Mouse (Mus musculus) CD8-positive naive resting alpha-beta T cell, adult 2 months (primary cell): Measurements from ENCODE around the gene Crybb1.

Experiments
- DNase-seq, 2 experiments: peaks; one replicate each; pipeline ENCODE4 v3.0.0; 2022; ENCODE audit warnings: low read depth in 2 of 2, low spot score in 2 of 2

The Crybb1 gene

DNA sequence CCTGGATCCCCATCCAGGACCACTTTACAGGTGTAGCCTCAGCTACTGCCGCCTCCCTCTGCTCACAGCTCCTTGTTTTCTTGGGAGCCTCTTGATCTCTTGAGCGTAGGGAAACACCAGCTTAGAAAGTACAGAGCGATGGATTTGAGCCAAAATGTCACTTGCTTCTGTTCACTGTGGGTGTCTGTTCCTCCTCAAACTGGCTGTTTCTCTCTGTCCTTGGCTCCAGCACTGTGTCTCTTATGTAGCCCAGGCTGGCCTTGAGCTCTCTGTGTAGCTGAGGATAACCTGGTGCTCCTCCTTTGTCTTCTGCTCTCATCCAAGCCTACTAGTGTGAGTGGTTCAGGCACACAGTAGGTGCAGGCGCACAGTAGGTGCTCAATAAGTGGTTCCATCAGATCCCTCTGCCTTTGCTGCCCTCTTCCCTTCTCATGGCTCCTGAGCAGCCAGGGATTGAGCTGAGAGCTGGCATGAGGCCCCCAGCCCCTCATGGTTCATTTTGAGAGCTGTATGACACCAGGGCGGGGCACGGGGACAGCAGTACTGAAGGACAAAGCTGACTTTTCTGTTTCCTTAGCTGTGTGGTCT is 45.2 kb downstream of the Crybb1 start:
- DNase-seq, result no peak

- DNase-seq, result peak in 1 of 2 experiments; percentile 58
Observed at GRCm38 (mm10) chr5:112301694-112302093, 46.1 kb downstream of the Crybb1 start.

DNA sequence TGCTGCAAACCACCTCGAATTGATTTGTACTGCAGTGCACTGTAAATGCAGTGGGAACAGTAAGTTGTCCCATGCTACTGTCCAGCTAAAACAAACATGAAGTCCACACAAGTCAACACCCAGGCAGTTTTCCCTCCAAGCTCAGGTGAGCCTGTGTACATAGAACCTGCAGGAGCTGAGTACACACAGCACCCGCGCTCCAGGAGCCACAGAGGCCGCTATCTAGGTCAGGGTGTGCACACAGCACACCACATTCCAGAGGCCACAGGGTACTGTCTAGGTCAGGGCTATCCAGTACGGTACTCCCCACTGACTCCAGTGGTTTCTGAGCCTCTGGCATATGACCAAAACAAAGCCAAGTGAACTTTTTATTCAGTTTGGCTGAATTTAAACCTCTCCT is 46.7 kb downstream of the Crybb1 start:
- no peak for DNase-seq

- no peak for DNase-seq
Observed at GRCm38 (mm10) chr5:112305842-112306241, 50.2 kb downstream of the Crybb1 start.

DNA sequence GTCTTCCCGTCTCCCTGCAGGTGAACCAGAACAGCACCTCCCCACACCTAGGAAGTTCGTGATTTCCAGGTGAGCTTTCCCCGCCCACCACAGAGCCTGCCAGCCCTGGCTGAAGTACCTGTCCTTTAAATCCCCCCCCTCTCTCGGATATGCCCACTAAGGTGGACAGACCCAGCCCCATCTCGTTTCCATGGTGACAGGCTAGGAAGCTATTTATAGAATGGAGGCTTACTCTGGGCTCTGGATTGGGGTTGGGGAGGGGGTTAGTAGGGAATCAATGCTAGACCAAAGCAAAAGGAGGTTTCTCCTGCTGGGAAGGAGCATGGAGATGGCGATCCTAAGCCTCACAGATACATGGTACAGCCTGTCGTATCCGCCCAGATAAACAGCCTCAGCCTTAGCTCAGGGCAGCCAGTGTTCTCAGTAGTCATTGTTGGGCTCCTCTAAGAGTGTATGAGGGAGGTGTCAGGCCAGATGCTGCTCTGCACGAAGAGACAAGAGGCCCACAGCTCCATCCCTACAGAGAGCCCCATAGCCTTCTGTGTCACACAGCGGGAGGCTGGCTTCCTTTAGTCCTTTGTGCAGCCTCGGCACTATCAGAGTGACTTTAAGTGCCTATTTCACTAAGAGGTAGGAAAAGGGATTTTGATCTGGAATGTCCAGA is 57.7 kb downstream of the Crybb1 start:
- DNase-seq, result no peak

GRCm38 (mm10) chr5:112316468-112316867 is 60.9 kb downstream of the Crybb1 start:
- DNase-seq, result no peak

DNA sequence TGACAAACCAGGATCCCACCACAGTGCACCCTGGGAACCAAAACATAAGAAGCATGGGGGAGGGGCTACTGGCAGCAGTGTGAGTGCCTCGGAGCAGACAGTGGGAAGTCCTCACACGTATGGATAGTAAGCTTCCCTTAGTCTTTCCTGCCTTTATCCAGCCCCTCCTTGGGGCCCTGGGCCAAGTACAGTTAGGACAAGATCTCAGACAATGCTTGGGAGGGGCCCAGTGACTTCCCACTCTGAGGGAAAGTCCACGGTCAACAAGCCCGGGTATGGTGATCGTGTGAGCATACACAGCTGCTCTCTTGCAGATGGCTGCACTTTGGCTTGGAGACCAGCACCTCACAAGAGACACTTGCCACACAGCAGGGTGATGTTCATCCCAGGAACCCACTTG is 61.7 kb downstream of the Crybb1 start:
- DNase-seq, result no peak
